Mouse (Mus musculus) ES-E14 (cell line): ENCODE results near the gene Nxnl2. TPM values are rescaled to one million over a fixed set of nuclear protein-coding genes. Genes with fewer than 3 reads are reported as not detected.

ENCODE experiments used
- DNase-seq: peaks from one replicate; pipeline ENCODE4 v3.0.0-alpha.2; 2013; ENCODE audit warnings: low read depth, low spot score
- H3K27ac ChIP-seq: 2 replicates; pipeline ENCODE4 v1.5.1; 2012; ENCODE audit warnings: low read depth, mild to moderate bottlenecking, low read length, moderate library complexity, mixed read lengths; ENCODE audit not compliant: poor library complexity, insufficient read depth, severe bottlenecking
- H3K36me3 ChIP-seq: 2 replicates; pipeline ENCODE4 v1.6.1; 2012; ENCODE audit warnings: mild to moderate bottlenecking, low read length, moderate library complexity, mixed read lengths; ENCODE audit not compliant: control insufficient read depth, poor library complexity, insufficient read depth, severe bottlenecking
- H3K4me1 ChIP-seq, 2 experiments: fragments of 150-350 bp in 1 of 2; sonication (generic) in 1 of 2; 2 replicates each; pipeline ENCODE4 v1.6.1; 2012; ENCODE audit warnings: low read length in 2 of 2, mild to moderate bottlenecking in 1 of 2, mixed read lengths in 1 of 2; ENCODE audit not compliant: control insufficient read depth in 2 of 2, insufficient read depth in 2 of 2, poor library complexity in 1 of 2
- H3K4me3 ChIP-seq, 2 experiments: fragments of 150-350 bp in 1 of 2; sonication (generic) in 1 of 2; 2 replicates each; pipeline ENCODE4 v1.5.1; 2012; ENCODE audit warnings: low read length in 2 of 2, low read depth in 1 of 2, mild to moderate bottlenecking in 1 of 2, mixed read lengths in 1 of 2; ENCODE audit not compliant: insufficient read depth in 1 of 2, poor library complexity in 1 of 2, severe bottlenecking in 1 of 2
- H3K9ac ChIP-seq: 2 replicates; pipeline ENCODE4 v1.6.1; 2012; ENCODE audit warnings: low read depth, mild to moderate bottlenecking, low read length, mixed read lengths; ENCODE audit not compliant: poor library complexity, insufficient read depth, severe bottlenecking
- H3K9me3 ChIP-seq: fragments of 150-350 bp; sonication (generic); 2 replicates; pipeline ENCODE4 v1.6.1; 2012; ENCODE audit warnings: low read depth, mild to moderate bottlenecking, low read length; ENCODE audit not compliant: control insufficient read depth, insufficient read depth
- CHD2 ChIP-seq: IDR thresholded peaks from 2 replicates; pipeline ENCODE4 v1.6.1; 2014; ENCODE audit warnings: mild to moderate bottlenecking, low read depth, low read length, inconsistent platforms
- HCFC1 ChIP-seq: IDR thresholded peaks from 2 replicates; pipeline ENCODE4 v1.6.1; 2012; ENCODE audit warnings: low read length, inconsistent platforms, borderline replicate concordance; ENCODE audit not compliant: insufficient read depth
- MAFK ChIP-seq: IDR thresholded peaks from 2 replicates; pipeline ENCODE4 v1.6.1; 2014; ENCODE audit warnings: mild to moderate bottlenecking, low read depth, low read length, inconsistent platforms; ENCODE audit not compliant: insufficient read depth
- ZC3H11A ChIP-seq: IDR thresholded peaks from 2 replicates; pipeline ENCODE4 v1.6.1; 2012; ENCODE audit warnings: low read depth, mild to moderate bottlenecking, inconsistent platforms, low read length, borderline replicate concordance
- ZNF384 ChIP-seq: IDR thresholded peaks from 2 replicates; pipeline ENCODE4 v1.6.1; 2012; ENCODE audit warnings: low read depth, low read length, inconsistent platforms
- in situ Hi-C, 2 experiments: fragments of 600-800 bp; cut with MboI; formaldehyde crosslinking; loops; one replicate each; pipeline ENCODE4 v1.15.1; 2025; ENCODE audit warnings: low sequenced_read_pairs in 2 of 2, inconsistent platforms in 1 of 2; ENCODE audit not compliant: unreplicated experiment in 2 of 2
- total RNA-seq: library from RNA; depleted of rRNA; stranded (reverse); fragments of 300-350 nt; gene quantifications from 2 replicates; pipeline ENCODE4 v1.2.3, GENCODE M21; 2012

The Nxnl2 gene
- total RNA-seq, 1 experiment: 1.1 TPM

DNA sequence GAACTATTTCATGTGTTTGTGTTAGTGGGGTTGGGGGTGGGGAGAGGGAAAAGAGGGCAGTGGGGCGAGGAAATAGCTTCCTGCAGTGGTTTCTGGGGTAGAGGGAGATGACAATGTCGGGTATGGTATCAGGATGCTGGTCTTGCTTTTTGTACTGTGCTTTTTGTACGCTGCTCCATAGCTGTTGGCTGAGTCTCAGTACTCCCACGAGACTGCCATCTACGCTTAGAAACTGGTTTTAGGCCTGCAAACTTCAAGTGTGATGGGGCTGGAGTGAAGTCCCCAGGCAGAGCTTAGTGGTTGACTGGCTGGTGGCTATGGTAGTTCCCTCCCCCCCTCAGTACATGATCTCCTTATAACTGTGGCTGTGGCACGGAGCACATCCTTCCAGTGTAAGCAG, 8.6 kb upstream of the Nxnl2 start:
- Histone ChIP-seq H3K9me3 (no peaks in the 10 kb centered on the region), H3K9ac (no peak overlapping the region), H3K4me1 (peaks cover 3 to 7% of the 10 kb centered on the region in 2 experiments; a peak in 2 of 4 replicates), H3K36me3 (peaks cover 3% of the 10 kb centered on the region; the same call in 1 of the 2 replicates), H3K27ac (no peak overlapping the region), H3K4me3 (no peak overlapping the region)
- no peak for DNase-seq
- in situ Hi-C loops: no loop called here
- TF ChIP-seq CHD2 (no peak), ZC3H11A (no peak), MAFK (no peak), ZNF384 (no peak), HCFC1 (no peak)

DNA sequence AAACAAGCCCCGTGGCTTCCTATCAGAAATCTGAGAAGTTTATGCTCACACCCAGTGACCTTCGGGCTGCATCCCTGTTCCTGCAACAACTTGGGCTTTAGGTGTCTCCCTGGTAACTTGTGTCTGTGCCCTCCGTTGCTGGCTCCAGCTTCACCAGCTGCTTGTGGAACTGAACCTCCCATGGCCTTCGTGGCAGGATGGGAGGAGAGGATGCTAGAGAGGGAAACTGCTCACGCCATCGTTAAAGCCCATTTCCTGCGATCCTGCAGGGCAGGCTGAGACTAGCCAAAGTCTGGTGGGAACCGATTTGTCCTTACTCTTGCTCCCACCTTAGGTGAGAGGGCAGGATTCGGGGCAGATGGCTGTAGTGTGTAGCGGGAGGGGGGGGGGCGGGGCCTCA, 4.1 kb upstream of the Nxnl2 start:
- no peak for DNase-seq
- no peak overlapping the region for H3K4me3 ChIP-seq
- H3K27ac ChIP-seq: no peak overlapping the region
- H3K9ac ChIP-seq: no peak overlapping the region
- no peaks in the 10 kb centered on the region for H3K9me3 ChIP-seq
- no peaks in the 10 kb centered on the region for H3K36me3 ChIP-seq
- in situ Hi-C loops: no loop called here
- peaks cover 0 to 8% of the 10 kb centered on the region in 2 experiments; a peak in 1 of 4 replicates for H3K4me1 ChIP-seq
- TF ChIP-seq ZNF384 (no peak), MAFK (no peak), CHD2 (no peak)

DNA sequence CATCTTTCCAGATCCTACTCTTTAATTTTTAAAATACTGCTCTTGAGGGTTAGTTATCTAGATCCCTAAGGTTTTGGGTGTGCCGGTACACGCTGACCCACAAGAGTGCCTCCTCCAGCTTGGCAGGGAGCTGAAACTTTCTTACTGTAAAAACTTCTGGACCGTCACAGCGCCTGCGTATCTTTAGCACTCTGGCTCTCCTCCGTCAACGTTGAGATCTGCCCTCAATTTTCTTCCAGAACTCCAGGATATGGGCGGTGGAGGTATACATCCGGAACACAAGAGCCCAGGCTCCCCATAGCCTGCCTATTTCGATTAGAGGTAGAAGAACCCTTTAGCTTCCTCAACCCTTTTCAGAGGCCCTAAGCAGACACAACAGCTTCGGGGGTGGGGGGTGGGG, 607 bp upstream of the Nxnl2 start:
- Histone ChIP-seq H3K4me3 (peak overlapping the region in 1 of 2 experiments; percentile 69; a peak in 1 of 4 replicates), H3K9ac (no peak overlapping the region), H3K4me1 (peaks cover 0 to 7% of the 10 kb centered on the region in 2 experiments; a peak in 1 of 4 replicates), H3K36me3 (no peaks in the 10 kb centered on the region), H3K27ac (no peak overlapping the region), H3K9me3 (no peaks in the 10 kb centered on the region)
- no peak for TF ChIP-seq CHD2
- in situ Hi-C loops: no loop called here
- no peak for DNase-seq

DNA sequence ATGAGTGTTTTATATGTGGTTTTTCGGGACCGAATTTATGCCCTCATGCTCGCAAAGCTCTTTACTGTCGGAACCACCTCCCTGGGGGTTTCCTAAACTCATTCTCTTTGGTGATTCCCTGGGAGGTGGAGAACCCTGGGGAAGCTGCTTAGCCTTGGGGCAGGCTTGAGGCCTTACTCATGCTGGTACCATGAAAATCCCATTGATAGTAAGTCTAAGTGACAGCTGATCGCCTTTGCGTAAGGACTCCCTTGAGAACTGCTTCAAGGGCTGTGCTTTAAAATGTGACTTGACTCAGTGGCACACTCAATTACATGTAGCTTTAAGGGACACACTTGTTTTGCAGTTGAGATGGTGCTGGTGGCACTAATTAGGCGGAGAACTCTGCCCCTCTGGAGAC, 1.8 kb downstream of the Nxnl2 start:
- no peak for DNase-seq
- no peak for TF ChIP-seq ZC3H11A
- TF ChIP-seq ZNF384: no peak
- TF ChIP-seq HCFC1: no peak
- no peak for TF ChIP-seq MAFK
- TF ChIP-seq CHD2: no peak
- no peaks in the 10 kb centered on the region for H3K36me3 ChIP-seq
- H3K4me1 ChIP-seq: 0 out of 4 replicates have a peak, but pooled peaks cover 0 to 2% of the 10 kb centered on the region in 2 experiments
- no peak overlapping the region for H3K4me3 ChIP-seq
- in situ Hi-C loops: no loop called here
- no peak overlapping the region for H3K27ac ChIP-seq
- H3K9ac ChIP-seq: no peak overlapping the region
- H3K9me3 ChIP-seq: no peaks in the 10 kb centered on the region

DNA sequence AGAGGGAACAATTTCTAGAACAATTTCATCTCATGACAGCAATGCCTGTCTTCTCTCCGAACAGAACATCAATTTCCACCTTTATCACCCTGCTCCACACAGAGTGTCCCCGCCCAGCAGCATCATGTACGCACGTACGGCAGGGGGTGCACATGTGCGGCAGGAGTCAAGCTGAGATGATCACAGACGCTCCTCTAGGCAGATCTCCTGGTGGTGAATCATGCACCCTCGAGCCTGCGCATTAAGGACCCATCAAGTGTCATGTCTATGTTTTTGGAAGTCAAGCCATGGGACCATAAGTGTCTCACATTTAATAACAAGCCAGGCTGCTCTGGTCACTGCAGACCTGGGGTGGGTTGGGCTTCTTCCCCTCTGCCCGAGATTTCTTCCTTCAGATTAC, 8.1 kb downstream of the Nxnl2 start:
- TF ChIP-seq ZNF384 (no peak), CHD2 (no peak), ZC3H11A (no peak), HCFC1 (no peak), MAFK (no peak)
- no peak overlapping the region for H3K27ac ChIP-seq
- H3K9ac ChIP-seq: no peak overlapping the region
- no peaks in the 10 kb centered on the region for H3K9me3 ChIP-seq
- H3K36me3 ChIP-seq: no peaks in the 10 kb centered on the region
- in situ Hi-C loops: loop anchor here in 1 of 2 experiments (25.0 kb wide), 1 partner anchor 233 kb away; the partner anchor contains the start of gene S1pr3
- no peak overlapping the region for H3K4me3 ChIP-seq
- DNase-seq: no peak
- peaks cover 0 to 4% of the 10 kb centered on the region in 2 experiments; a peak in 1 of 4 replicates for H3K4me1 ChIP-seq
